Mouse (Mus musculus): ENCODE data around the gene Fam78b. TPM values are rescaled to one million over a fixed set of nuclear protein-coding genes. Genes with fewer than 3 reads are reported as not detected.

The Fam78b gene
- polyA plus RNA-seq, 1 experiment from 2014 or later, result 6.9 TPM

DNA sequence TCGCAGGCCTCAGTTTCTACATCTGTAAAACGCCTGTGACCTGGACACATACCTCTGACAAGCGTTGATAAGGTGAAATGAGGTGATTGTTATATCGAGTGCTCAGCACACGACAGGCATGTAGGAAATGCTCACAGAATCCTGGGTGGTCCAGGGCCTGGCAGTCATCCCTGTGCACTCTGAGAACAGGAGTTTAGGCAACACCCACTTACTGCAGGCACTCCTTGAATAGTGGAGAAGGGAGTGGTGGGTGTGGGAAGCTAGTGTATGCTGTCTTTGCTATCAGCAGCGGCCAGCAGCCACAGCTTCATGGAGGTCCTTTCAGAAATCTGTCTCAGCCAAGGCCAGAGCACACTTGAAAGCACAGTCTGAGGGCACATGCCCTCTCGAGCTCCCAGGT, 52.8 kb downstream of the Fam78b start:
- H3K36me3 ChIP-seq (ENCODE audit: control insufficient read depth, insufficient read depth), result no peaks in the 10 kb centered on the region
- peaks cover 8% of the 10 kb centered on the region for H3K4me1 ChIP-seq (replicated peaks; ENCODE audit: control insufficient read depth, insufficient read depth, low read length)
- no peak for ATAC-seq
- no peak overlapping the region for H3K9ac ChIP-seq (replicated peaks; ENCODE audit: low read depth, low read length)
- no peak overlapping the region for H3K4me2 ChIP-seq (ENCODE audit: low read length)
- WGBS, result 84% methylated on average over 7 of the region's 7 CpGs
- H3K9me3 ChIP-seq (ENCODE audit: control insufficient read depth, low read length), result no peaks in the 10 kb centered on the region
- H3K27ac ChIP-seq (ENCODE audit: low read length), result no peak overlapping the region
- H3K4me3 ChIP-seq (replicated peaks; ENCODE audit: low read length), result no peak overlapping the region
- no peaks in the 10 kb centered on the region for H3K27me3 ChIP-seq (replicated peaks; ENCODE audit: control insufficient read depth, insufficient read depth, low read length)

DNA sequence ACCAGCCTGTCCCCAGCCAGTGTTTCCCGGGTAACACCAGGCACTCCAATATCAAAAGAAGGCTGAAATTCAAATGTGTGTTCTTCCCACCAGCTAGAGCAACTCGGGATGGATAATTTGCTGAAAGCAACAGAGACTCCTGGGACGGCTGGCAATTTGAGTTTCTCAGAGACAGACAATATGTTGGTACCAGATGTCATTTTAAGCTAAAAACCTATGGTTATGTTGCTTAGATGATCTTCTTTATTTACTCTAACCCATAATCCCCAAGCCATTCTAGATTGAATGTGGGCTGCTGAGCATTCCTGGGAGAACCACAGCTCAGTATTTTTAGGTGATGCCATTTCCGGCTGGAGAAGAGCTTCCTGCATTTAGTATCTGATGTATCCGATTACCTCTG, 56.3 kb downstream of the Fam78b start:
- Histone ChIP-seq H3K4me1 (replicated peaks; ENCODE audit: control insufficient read depth, insufficient read depth, low read length) (peaks cover 12% of the 10 kb centered on the region), H3K36me3 (ENCODE audit: control insufficient read depth, insufficient read depth) (no peaks in the 10 kb centered on the region), H3K4me2 (ENCODE audit: low read length) (no peak overlapping the region), H3K9me3 (ENCODE audit: control insufficient read depth, low read length) (no peaks in the 10 kb centered on the region), H3K4me3 (replicated peaks; ENCODE audit: low read length) (no peak overlapping the region), H3K9ac (replicated peaks; ENCODE audit: low read depth, low read length) (no peak overlapping the region), H3K27me3 (replicated peaks; ENCODE audit: control insufficient read depth, insufficient read depth, low read length) (no peaks in the 10 kb centered on the region), H3K27ac (ENCODE audit: low read length) (no peak overlapping the region)
- WGBS, result 54% methylated on average over 5 of the region's 5 CpGs
- ATAC-seq, result no peak

DNA sequence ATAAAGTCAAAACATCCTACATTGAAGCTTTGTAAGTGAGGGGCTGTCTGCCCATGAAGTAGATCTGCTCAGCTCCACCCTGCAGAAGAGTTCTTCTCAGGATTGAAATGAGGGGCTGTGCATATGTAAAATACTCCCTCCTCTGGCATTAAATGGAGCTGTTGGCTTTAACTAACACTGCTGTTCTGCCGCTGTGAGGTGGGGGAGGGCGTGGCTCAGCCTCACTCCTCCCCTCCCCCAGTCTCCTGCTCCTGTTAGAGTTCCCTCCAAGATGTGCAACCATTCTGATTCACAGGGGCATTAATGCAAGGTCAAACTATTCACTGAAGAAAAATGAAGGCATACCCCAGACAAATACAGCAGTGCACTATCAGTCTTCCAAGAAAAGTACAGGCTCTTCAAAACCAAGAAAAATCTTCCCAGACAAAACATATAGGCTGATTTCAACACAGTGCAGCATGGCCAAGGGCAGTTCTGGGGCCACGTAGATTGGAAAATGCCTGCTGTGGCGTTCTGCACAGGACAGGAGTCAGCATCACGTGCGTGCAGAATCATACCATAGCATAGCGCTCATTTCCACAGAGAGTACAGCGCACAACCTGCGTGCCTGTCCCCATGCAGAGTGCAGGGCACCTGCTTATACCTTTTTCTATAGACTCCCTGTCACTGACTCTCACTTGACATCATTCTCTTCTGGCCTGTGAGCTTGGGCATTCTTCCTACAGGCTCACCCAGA, 58.5 kb downstream of the Fam78b start:
- H3K27ac ChIP-seq (ENCODE audit: low read length), result no peak overlapping the region
- no peaks in the 10 kb centered on the region for H3K9me3 ChIP-seq (ENCODE audit: control insufficient read depth, low read length)
- no peak overlapping the region for H3K4me2 ChIP-seq (ENCODE audit: low read length)
- H3K36me3 ChIP-seq (ENCODE audit: control insufficient read depth, insufficient read depth), result no peaks in the 10 kb centered on the region
- WGBS, result 58% methylated on average over 9 of the region's 9 CpGs
- no peak overlapping the region for H3K9ac ChIP-seq (replicated peaks; ENCODE audit: low read depth, low read length)
- no peaks in the 10 kb centered on the region for H3K27me3 ChIP-seq (replicated peaks; ENCODE audit: control insufficient read depth, insufficient read depth, low read length)
- H3K4me1 ChIP-seq (replicated peaks; ENCODE audit: control insufficient read depth, insufficient read depth, low read length), result peaks cover 21% of the 10 kb centered on the region
- no peak overlapping the region for H3K4me3 ChIP-seq (replicated peaks; ENCODE audit: low read length)
- peak; percentile 32 for ATAC-seq

DNA sequence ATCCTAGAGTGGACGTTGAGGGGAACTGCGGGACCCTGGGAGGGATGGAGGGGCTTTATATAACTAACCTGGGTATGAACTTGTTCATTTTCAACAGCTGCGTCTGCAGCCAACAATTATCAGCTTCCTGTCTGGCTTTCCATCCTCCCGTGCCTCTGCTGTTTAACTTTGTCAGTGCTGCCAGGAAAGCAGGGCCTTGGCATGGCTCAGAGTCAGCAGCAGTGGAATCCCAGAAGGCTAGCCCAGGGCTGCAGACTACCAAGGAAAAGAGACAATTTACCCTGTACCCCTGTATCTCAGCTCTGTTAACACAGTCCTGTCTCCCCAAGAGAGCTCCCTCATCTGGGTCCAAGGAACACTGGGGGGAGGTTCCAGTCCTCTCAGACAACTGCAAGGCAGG, 62.8 kb downstream of the Fam78b start:
- peaks cover 28% of the 10 kb centered on the region for H3K4me1 ChIP-seq (replicated peaks; ENCODE audit: control insufficient read depth, insufficient read depth, low read length)
- no peaks in the 10 kb centered on the region for H3K9me3 ChIP-seq (ENCODE audit: control insufficient read depth, low read length)
- 66% methylated on average over 4 of the region's 4 CpGs for WGBS
- H3K36me3 ChIP-seq (ENCODE audit: control insufficient read depth, insufficient read depth), result no peaks in the 10 kb centered on the region
- no peak overlapping the region for H3K4me3 ChIP-seq (replicated peaks; ENCODE audit: low read length)
- H3K9ac ChIP-seq (replicated peaks; ENCODE audit: low read depth, low read length), result no peak overlapping the region
- ATAC-seq, result no peak
- H3K27me3 ChIP-seq (replicated peaks; ENCODE audit: control insufficient read depth, insufficient read depth, low read length), result no peaks in the 10 kb centered on the region
- H3K4me2 ChIP-seq (ENCODE audit: low read length), result no peak overlapping the region
- H3K27ac ChIP-seq (ENCODE audit: low read length), result no peak overlapping the region

DNA sequence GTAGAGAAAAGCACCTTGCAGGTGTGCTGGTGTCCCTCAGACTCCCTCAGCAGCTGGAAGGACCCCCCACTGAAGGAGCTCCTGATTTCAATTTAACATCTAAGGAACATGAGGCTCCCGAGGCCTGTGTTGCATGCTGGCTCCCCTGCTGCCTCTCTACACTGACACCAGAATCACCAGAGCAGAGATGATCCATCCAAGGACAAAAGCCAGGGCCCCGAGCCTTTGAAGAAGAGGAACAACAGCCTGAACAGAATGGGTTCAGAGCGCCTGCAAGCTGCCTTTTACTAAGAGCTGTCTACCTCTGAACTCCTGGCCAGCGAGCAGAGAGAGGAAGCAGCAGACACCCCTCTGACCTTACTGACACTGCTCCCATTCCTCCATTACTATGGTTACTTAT, 64.3 kb downstream of the Fam78b start:
- 40% methylated on average over 4 of the region's 4 CpGs for WGBS
- Histone ChIP-seq H3K4me2 (ENCODE audit: low read length) (no peak overlapping the region), H3K9ac (replicated peaks; ENCODE audit: low read depth, low read length) (no peak overlapping the region), H3K27ac (ENCODE audit: low read length) (no peak overlapping the region), H3K4me3 (replicated peaks; ENCODE audit: low read length) (no peak overlapping the region), H3K27me3 (replicated peaks; ENCODE audit: control insufficient read depth, insufficient read depth, low read length) (no peaks in the 10 kb centered on the region), H3K9me3 (ENCODE audit: control insufficient read depth, low read length) (no peaks in the 10 kb centered on the region), H3K4me1 (replicated peaks; ENCODE audit: control insufficient read depth, insufficient read depth, low read length) (peaks cover 38% of the 10 kb centered on the region), H3K36me3 (ENCODE audit: control insufficient read depth, insufficient read depth) (no peaks in the 10 kb centered on the region)
- no peak for ATAC-seq

DNA sequence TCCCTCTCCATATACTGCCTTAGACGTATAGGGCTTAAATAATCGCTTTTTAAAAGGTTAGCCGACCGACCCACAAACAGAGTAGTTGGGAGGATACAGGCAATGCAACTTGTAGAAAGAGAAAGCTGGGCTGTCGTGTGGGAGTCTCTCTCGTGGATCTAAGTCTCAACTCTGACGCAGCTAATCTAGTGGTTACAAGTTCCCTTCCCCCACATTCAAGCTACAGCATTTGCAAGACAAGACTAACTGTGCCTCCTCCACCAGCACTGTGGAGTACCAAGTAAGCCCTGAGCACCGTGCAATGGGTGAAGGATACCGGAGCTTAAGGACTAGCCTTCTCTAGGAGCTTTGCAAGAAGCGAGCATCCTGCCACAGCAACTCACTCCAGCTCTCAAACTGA, 64.8 kb downstream of the Fam78b start:
- WGBS, result 55% methylated on average over 10 of the region's 10 CpGs
- no peak overlapping the region for H3K9ac ChIP-seq (replicated peaks; ENCODE audit: low read depth, low read length)
- H3K27ac ChIP-seq (ENCODE audit: low read length), result no peak overlapping the region
- peaks cover 38% of the 10 kb centered on the region for H3K4me1 ChIP-seq (replicated peaks; ENCODE audit: control insufficient read depth, insufficient read depth, low read length)
- no peaks in the 10 kb centered on the region for H3K9me3 ChIP-seq (ENCODE audit: control insufficient read depth, low read length)
- no peak overlapping the region for H3K4me3 ChIP-seq (replicated peaks; ENCODE audit: low read length)
- H3K27me3 ChIP-seq (replicated peaks; ENCODE audit: control insufficient read depth, insufficient read depth, low read length), result no peaks in the 10 kb centered on the region
- no peaks in the 10 kb centered on the region for H3K36me3 ChIP-seq (ENCODE audit: control insufficient read depth, insufficient read depth)
- no peak for ATAC-seq
- H3K4me2 ChIP-seq (ENCODE audit: low read length), result no peak overlapping the region

DNA sequence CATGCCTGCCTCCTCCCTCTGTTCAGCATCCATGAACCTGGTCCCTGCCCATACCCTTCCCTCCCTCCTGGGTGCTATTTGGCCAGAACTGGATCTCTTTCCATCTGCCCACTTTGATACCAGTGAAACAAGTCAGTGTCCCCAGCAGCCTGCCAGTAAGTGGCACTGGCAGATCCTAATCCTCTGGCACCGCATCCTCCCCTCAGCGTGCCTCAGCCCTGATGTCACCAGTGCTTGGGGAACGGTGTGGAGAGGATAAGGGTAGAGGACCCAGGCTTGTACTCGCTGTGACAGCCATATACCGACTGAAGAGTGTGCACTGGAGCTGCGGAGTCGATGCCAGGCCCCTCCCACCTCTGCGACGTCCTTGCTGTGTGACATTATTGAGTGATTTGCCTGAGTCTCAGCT, 65.7 kb downstream of the Fam78b start:
- Histone ChIP-seq H3K9ac (replicated peaks; ENCODE audit: low read depth, low read length) (no peak overlapping the region), H3K9me3 (ENCODE audit: control insufficient read depth, low read length) (no peaks in the 10 kb centered on the region), H3K36me3 (ENCODE audit: control insufficient read depth, insufficient read depth) (no peaks in the 10 kb centered on the region), H3K27ac (ENCODE audit: low read length) (no peak overlapping the region), H3K4me3 (replicated peaks; ENCODE audit: low read length) (no peak overlapping the region), H3K27me3 (replicated peaks; ENCODE audit: control insufficient read depth, insufficient read depth, low read length) (no peaks in the 10 kb centered on the region), H3K4me1 (replicated peaks; ENCODE audit: control insufficient read depth, insufficient read depth, low read length) (peaks cover 38% of the 10 kb centered on the region), H3K4me2 (ENCODE audit: low read length) (no peak overlapping the region)
- peak; percentile 78 for ATAC-seq
- WGBS, result 29% methylated on average over 9 of the region's 9 CpGs

DNA sequence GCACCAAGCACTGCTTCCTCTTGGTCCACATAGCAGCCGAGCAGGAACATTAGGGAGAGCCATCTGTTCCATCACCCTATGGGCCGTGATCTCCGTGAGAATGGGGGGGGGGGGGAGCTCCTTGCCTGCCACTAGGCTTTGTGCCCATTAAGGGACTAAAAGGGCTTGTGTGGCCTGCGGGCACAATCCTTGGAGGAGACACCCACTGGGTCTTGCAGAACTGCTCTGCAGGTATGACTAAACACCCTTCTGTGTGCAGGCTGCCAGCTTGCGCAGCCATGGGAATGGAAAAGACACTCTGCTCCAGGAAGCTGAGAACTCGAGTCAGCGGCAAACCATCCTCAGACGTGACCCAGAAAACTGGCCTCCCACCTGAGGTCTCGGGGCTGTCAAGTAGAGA, 68.5 kb downstream of the Fam78b start:
- Histone ChIP-seq H3K4me3 (replicated peaks; ENCODE audit: low read length) (no peak overlapping the region), H3K36me3 (ENCODE audit: control insufficient read depth, insufficient read depth) (no peaks in the 10 kb centered on the region), H3K27me3 (replicated peaks; ENCODE audit: control insufficient read depth, insufficient read depth, low read length) (no peaks in the 10 kb centered on the region), H3K9me3 (ENCODE audit: control insufficient read depth, low read length) (no peaks in the 10 kb centered on the region), H3K9ac (replicated peaks; ENCODE audit: low read depth, low read length) (no peak overlapping the region), H3K4me1 (replicated peaks; ENCODE audit: control insufficient read depth, insufficient read depth, low read length) (peaks cover 29% of the 10 kb centered on the region), H3K27ac (ENCODE audit: low read length) (no peak overlapping the region), H3K4me2 (ENCODE audit: low read length) (no peak overlapping the region)
- 53% methylated on average over 9 of the region's 9 CpGs for WGBS
- ATAC-seq, result 0 out of 2 replicates have a peak, but pooled peaks have one; percentile 9

DNA sequence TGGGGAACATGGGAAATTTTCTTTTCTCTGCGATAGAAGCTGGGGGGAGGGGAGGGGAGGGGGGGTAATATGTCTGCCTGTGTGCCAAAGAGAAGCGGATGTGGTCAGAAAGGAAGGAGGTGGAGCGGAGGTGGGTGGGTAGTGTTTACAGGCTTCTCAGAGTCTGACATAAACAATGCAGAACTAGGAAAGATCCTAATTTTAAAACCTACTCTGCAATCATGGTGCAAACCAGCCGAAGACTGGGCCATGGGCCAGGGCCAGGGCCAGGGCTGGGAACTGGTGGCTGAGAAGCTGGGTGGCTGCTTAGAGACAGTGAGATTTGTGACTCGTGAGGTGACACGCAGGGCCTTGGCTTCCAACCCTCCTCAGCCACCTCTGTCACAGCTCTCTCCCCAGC, 69.1 kb downstream of the Fam78b start:
- Histone ChIP-seq H3K27ac (ENCODE audit: low read length) (no peak overlapping the region), H3K4me1 (replicated peaks; ENCODE audit: control insufficient read depth, insufficient read depth, low read length) (peaks cover 29% of the 10 kb centered on the region), H3K36me3 (ENCODE audit: control insufficient read depth, insufficient read depth) (no peaks in the 10 kb centered on the region)

DNA sequence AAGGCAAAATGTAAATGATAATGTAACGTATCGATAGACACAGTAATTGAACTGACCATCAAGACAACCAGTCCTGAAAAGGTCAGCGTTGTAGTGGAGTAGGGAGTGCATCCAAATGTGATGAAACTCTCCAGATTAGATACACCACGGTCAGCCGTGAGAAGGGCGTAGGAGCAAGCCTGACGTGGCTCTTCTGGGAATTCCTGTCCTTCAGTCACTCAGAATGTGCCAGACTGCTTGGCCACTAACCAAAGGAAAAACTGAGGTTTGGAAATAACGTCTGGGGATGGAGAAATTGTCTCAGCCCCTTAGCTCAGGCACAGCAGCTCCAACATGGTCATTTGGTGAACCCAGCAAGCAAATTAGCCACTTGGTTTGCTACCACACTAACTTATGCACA, 74.5 kb downstream of the Fam78b start:
- no peaks in the 10 kb centered on the region for H3K27me3 ChIP-seq (replicated peaks; ENCODE audit: control insufficient read depth, insufficient read depth, low read length)
- no peak overlapping the region for H3K4me3 ChIP-seq (replicated peaks; ENCODE audit: low read length)
- 77% methylated on average over 8 of the region's 8 CpGs for WGBS
- no peaks in the 10 kb centered on the region for H3K4me1 ChIP-seq (replicated peaks; ENCODE audit: control insufficient read depth, insufficient read depth, low read length)
- H3K27ac ChIP-seq (ENCODE audit: low read length), result no peak overlapping the region
- H3K36me3 ChIP-seq (ENCODE audit: control insufficient read depth, insufficient read depth), result no peaks in the 10 kb centered on the region
- ATAC-seq, result no peak
- H3K9ac ChIP-seq (replicated peaks; ENCODE audit: low read depth, low read length), result no peak overlapping the region
- H3K4me2 ChIP-seq (ENCODE audit: low read length), result no peak overlapping the region
- H3K9me3 ChIP-seq (ENCODE audit: control insufficient read depth, low read length), result no peaks in the 10 kb centered on the region

More for the DNA sequence above, 69.1 kb downstream of the Fam78b start:
- no peaks in the 10 kb centered on the region for H3K27me3 ChIP-seq (replicated peaks; ENCODE audit: control insufficient read depth, insufficient read depth, low read length)
- 57% methylated on average over 6 of the region's 6 CpGs for WGBS
- H3K4me3 ChIP-seq (replicated peaks; ENCODE audit: low read length), result no peak overlapping the region
- H3K9me3 ChIP-seq (ENCODE audit: control insufficient read depth, low read length), result no peaks in the 10 kb centered on the region
- no peak for ATAC-seq
- H3K4me2 ChIP-seq (ENCODE audit: low read length), result no peak overlapping the region
- H3K9ac ChIP-seq (replicated peaks; ENCODE audit: low read depth, low read length), result no peak overlapping the region

Measured in forebrain, embryonic 16.5 days (tissue).